Mouse (Mus musculus) spleen, adult 2 months (tissue): ENCODE results near the gene Shank2.

Experiments used
- CTCF ChIP-seq: fragments of 200-500 bp; IDR thresholded peaks from 2 replicates; pipeline ENCODE4 v1.5.1; 2011; ENCODE audit warnings: mild to moderate bottlenecking, inconsistent platforms; ENCODE audit not compliant: insufficient read depth, insufficient read length, insufficient replicate concordance; ENCODE audit errors: extremely low read depth
- POLR2A ChIP-seq: fragments of 200-500 bp; IDR thresholded peaks from 2 replicates; pipeline ENCODE4 v1.6.1; 2011; ENCODE audit warnings: low read depth, low read length, inconsistent platforms

DNA sequence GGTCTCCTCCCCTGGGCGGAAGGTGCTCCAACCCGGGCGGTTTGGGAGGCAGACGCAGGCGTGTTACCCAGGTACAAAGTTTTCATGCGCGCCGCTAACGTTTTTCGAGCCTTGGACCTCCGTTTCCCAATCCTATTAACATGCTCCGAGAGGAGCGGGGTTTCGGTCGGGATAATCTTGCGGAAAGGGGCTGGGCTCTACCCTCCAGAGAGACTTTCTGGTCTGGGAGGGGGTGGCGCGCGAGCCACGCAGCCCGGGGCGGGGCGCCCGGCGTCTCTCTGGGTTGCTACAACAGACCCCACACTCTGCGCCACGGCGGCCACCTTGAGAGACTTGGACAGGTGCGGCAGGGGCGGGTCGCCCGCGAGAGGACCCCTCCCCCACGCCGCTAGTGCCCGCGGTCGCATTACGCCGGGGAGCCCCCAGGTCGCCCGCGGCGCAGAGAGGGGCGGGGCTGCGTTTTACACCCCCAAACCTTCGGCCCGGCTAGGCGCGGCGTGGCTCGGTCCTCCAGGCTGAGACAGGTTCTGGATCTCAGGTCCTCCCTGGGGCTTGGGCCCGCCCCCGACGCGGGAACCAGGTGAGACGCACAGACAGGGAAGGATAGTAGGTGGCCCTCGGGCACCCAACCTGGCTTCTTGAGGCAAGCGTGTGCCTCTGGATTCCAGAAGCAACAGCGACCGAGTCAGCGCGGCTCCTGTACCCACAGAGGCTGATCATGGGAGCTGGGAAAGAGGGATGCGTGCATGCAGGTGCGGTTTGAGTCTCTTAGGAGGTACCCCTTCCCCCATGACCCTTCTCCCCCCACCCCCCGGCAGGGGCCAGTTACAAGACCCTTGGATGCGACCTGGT is 23.7 kb upstream of the Shank2 start:
- no peak for TF ChIP-seq POLR2A
- no peak for TF ChIP-seq CTCF
